Mouse (Mus musculus): ENCODE data around the gene Rpl13a.

- TF ChIP-seq CTCF (IDR thresholded peaks at IDR 0.05; ENCODE audit: low read depth, low read length) (no peak), EP300 (IDR thresholded peaks at IDR 0.05; ENCODE audit: insufficient read depth, low read depth, low read length) (no peak), POLR2A (IDR thresholded peaks at IDR 0.05; ENCODE audit: insufficient read depth, low read length) (no peak)
These were observed 16.0 kb upstream of the Rpl13a start for GRCm38 (mm10) chr7:45144368-45145174.
